Comparison of ENCODE assay signal across 38 mouse cellular contexts in the genomic region with DNA sequence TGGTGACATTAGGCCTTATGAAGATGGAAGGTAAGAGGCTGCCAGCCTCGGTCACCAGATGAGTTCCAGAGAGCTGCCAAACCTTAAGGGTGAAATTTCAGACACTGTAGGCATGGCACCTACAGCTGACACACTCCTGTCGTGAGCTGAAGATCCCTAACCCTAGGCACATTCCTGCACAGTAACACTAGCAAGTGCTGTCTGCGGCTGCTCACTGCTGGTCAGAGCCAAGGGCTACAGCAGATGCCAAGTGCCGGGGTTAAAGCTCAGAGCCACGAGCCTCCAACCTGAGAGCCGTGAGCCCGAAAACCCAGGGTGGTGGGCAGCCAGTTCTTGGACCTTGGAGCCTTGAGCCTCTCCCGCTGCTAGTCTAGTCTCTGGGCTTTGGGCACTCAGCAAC. TPM values are rescaled to one million over a fixed set of nuclear protein-coding genes. Genes with fewer than 3 reads are reported as not detected.
DNase-seq lines count a peak whose midpoint lies in the region; ATAC-seq and TF ChIP-seq lines count a peak whose summit lies in the region.
"Had no signal": no experiment of that assay in that cellular context is flagged by ENCODE, and none has a peak within 500 bp of the region (broad histone marks: within the 10 kb centered on the region; RNA-seq: fewer than 3 reads in every experiment).

No protein-coding gene starts in this region.

- H3K36me3 ChIP-seq in kidney, adult 2 months (ENCODE audit: control insufficient read depth, insufficient read depth, low read length), result no peaks in the 10 kb centered on the region
- H3K36me3 ChIP-seq in liver, embryonic 15.5 days (replicated peaks), result no peaks in the 10 kb centered on the region
- no peaks in the 10 kb centered on the region for H3K36me3 ChIP-seq in liver, postnatal 0 days (replicated peaks; ENCODE audit: insufficient read depth, low read length)
- H3K36me3 ChIP-seq: embryonic facial prominence, embryonic 10.5 days; embryonic facial prominence, embryonic 15.5 days; forebrain, embryonic 12.5 days; hindbrain, embryonic 12.5 days; intestine, embryonic 15.5 days; midbrain, embryonic 15.5 days; neural tube, embryonic 15.5 days; stomach, embryonic 15.5 days had no signal

- peak; percentile 48 to 66 for DNase-seq in gastrocnemius, adult 8-10 months (ENCODE audit: low spot score in 2 of 2)
- no peak for DNase-seq in gastrocnemius, postnatal 36 days
- DNase-seq in kidney, adult 2 months, result peak; percentile 72
- no peak for DNase-seq in kidney, postnatal 4 days
- DNase-seq in liver, result no peak
- DNase-seq in liver, postnatal 0 days, result no peak
- DNase-seq in urinary bladder, postnatal 36 days (ENCODE audit: low spot score in 2 of 2), result no peak
- DNase-seq: adrenal gland, postnatal 10 days; cerebellum, adult 8-10 months; cerebellum, postnatal 25 days; forebrain, postnatal 0 days; heart, postnatal 36 days; lung, adult 2 months; lung, postnatal 10 days; retina, postnatal 1 day; right cerebral cortex, postnatal 14 days; thymus, postnatal 14 days had no signal

- H3K9me3 ChIP-seq in liver, embryonic 15.5 days (replicated peaks), result no peaks in the 10 kb centered on the region
- no peaks in the 10 kb centered on the region for H3K9me3 ChIP-seq in liver, postnatal 0 days (ENCODE audit: low read length)
- H3K9me3 ChIP-seq: embryonic facial prominence, embryonic 10.5 days; embryonic facial prominence, embryonic 15.5 days; forebrain, embryonic 12.5 days; hindbrain, embryonic 12.5 days; intestine, embryonic 15.5 days; midbrain, embryonic 15.5 days; neural tube, embryonic 15.5 days; stomach, embryonic 15.5 days had no signal

- H3K4me1 ChIP-seq in kidney, adult 2 months (ENCODE audit: control insufficient read depth, insufficient read depth, low read length), result 0 out of 2 replicates have a peak, but pooled peaks cover 6% of the 10 kb centered on the region
- peaks cover 40% of the 10 kb centered on the region for H3K4me1 ChIP-seq in liver, embryonic 15.5 days (replicated peaks)
- peaks cover 21% of the 10 kb centered on the region for H3K4me1 ChIP-seq in liver, postnatal 0 days (ENCODE audit: insufficient read depth)

- no peak overlapping the region for H3K4me3 ChIP-seq in kidney, adult 2 months (ENCODE audit: insufficient read depth, low read depth, low read length)
- H3K4me3 ChIP-seq in liver, embryonic 15.5 days (replicated peaks), result no peak overlapping the region
- peak overlapping the region; percentile 26 for H3K4me3 ChIP-seq in liver, postnatal 0 days (ENCODE audit: low read depth, low read length)
- H3K4me3 ChIP-seq: embryonic facial prominence, embryonic 10.5 days; embryonic facial prominence, embryonic 15.5 days; forebrain, embryonic 12.5 days; hindbrain, embryonic 12.5 days; intestine, embryonic 15.5 days; midbrain, embryonic 15.5 days; neural tube, embryonic 15.5 days; stomach, embryonic 15.5 days had no signal

- no peak for TF ChIP-seq CTCF in kidney, adult 2 months (conservative IDR thresholded peaks at IDR 0.05; ENCODE audit: insufficient read depth, insufficient read length, low read depth, low read length)
- TF ChIP-seq CTCF in liver, postnatal 0 days (IDR thresholded peaks at IDR 0.05; ENCODE audit: low read depth), result no peak

- peak overlapping the region; percentile 25; the same call in 1 of the 2 replicates for H3K4me2 ChIP-seq in liver, embryonic 15.5 days
- peak overlapping the region; percentile 63 for H3K4me2 ChIP-seq in liver, postnatal 0 days (ENCODE audit: low read depth, low read length)
- H3K4me2 ChIP-seq: embryonic facial prominence, embryonic 15.5 days; forebrain, embryonic 12.5 days; heart, embryonic 11.5 days; hindbrain, embryonic 12.5 days; intestine, embryonic 15.5 days; midbrain, embryonic 15.5 days; neural tube, embryonic 15.5 days; stomach, embryonic 15.5 days had no signal

- TF ChIP-seq EP300 in liver, postnatal 0 days (IDR thresholded peaks at IDR 0.05; ENCODE audit: low read depth), result no peak

- no peak overlapping the region for H3K27ac ChIP-seq in kidney, adult 2 months (ENCODE audit: insufficient read depth, low read depth, low read length)
- no peak overlapping the region for H3K27ac ChIP-seq in liver, embryonic 15.5 days (replicated peaks)
- H3K27ac ChIP-seq in liver, postnatal 0 days (ENCODE audit: low read depth), result peak overlapping the region; percentile 75
- H3K27ac ChIP-seq: embryonic facial prominence, embryonic 10.5 days; embryonic facial prominence, embryonic 15.5 days; forebrain, embryonic 12.5 days; hindbrain, embryonic 12.5 days; hindbrain, postnatal 0 days; intestine, embryonic 15.5 days; macrophage; midbrain, embryonic 15.5 days; neural tube, embryonic 15.5 days; stomach, embryonic 15.5 days had no signal

- intact Hi-C loops in gastrocnemius, postnatal 36 days (cut with DNase I), result no loop called here

- 61% methylated on average over 8 of the region's 8 CpGs for WGBS in kidney, adult 2 months
- WGBS in liver, embryonic 15.5 days (ENCODE audit: insufficient replicate concordance), result 67% methylated on average over 8 of the region's 8 CpGs
- WGBS in liver, postnatal 0 days (ENCODE audit: insufficient replicate concordance), result 66% methylated on average over 8 of the region's 8 CpGs

- no peaks in the 10 kb centered on the region for H3K27me3 ChIP-seq in kidney, adult 2 months (replicated peaks; ENCODE audit: control insufficient read depth, insufficient read depth, low read length)
- peaks cover 14% of the 10 kb centered on the region for H3K27me3 ChIP-seq in liver, embryonic 15.5 days
- H3K27me3 ChIP-seq in liver, postnatal 0 days (ENCODE audit: insufficient read depth, low read length), result no peaks in the 10 kb centered on the region
- H3K27me3 ChIP-seq: embryonic facial prominence, embryonic 15.5 days; forebrain, embryonic 12.5 days; intestine, embryonic 15.5 days; midbrain, embryonic 15.5 days; neural tube, embryonic 15.5 days; Patski; stomach, embryonic 15.5 days had no signal

- H3K9ac ChIP-seq in liver, embryonic 15.5 days, result no peak overlapping the region
- peak overlapping the region; percentile 51 for H3K9ac ChIP-seq in liver, postnatal 0 days (replicated peaks)
- H3K9ac ChIP-seq: embryonic facial prominence, embryonic 15.5 days; forebrain, embryonic 12.5 days; forebrain, postnatal 0 days; hindbrain, embryonic 12.5 days; intestine, embryonic 15.5 days; midbrain, embryonic 15.5 days; neural tube, embryonic 15.5 days; stomach, embryonic 15.5 days had no signal

- ATAC-seq in liver, embryonic 15.5 days (ENCODE audit: insufficient read depth), result no peak
- ATAC-seq in liver, postnatal 0 days, result no peak
- ATAC-seq: forebrain, postnatal 0 days; hindbrain, postnatal 0 days; intestine, embryonic 15.5 days; midbrain, embryonic 15.5 days; Patski had no signal

- TF ChIP-seq POLR2A in kidney, adult 2 months (IDR thresholded peaks at IDR 0.05; ENCODE audit: low read depth, low read length), result no peak

RNA-seq across cellular contexts. Expression of gene Car5a, which starts 1.0 kb away (rescaled TPM):
- not detected for total RNA-seq in gastrocnemius, adult 8-10 months (2022)
- not detected for total RNA-seq in gastrocnemius, postnatal 36 days (2021)
- polyA plus RNA-seq in kidney, adult 2 months (2012; rRNA removed), result 13.4 and 17.9 TPM in 2 replicates
- polyA plus RNA-seq in liver, embryonic 15.5 days (2015; fragmentation: Nextera tagmentation; extraction: Ambion mirVana), result 3.2 and 4.5 TPM in 2 replicates
- 5.9 and 9.6 TPM in 2 replicates for polyA plus RNA-seq in liver, postnatal 0 days (2015; fragmentation: Nextera tagmentation; extraction: Ambion mirVana)
- total RNA-seq: forebrain, postnatal 0 days; heart, adult 18-20 months; heart, postnatal 36 days; layer of hippocampus, postnatal 10 days; left cerebral cortex, postnatal 25 days; megakaryocyte-erythroid progenitor cell, adult 5-6 weeks; MEL had no signal
- polyA plus RNA-seq: embryonic facial prominence, embryonic 10.5 days; heart, embryonic 11.5 days; heart, embryonic 16.5 days; limb, embryonic 14.5 days; macrophage; Patski; urinary bladder, adult 2 months had no signal

RNA-seq across cellular contexts. Expression of gene Banp, which starts 5.8 kb away (rescaled TPM):
- 10 to 100 TPM in 1 of 4 experiments, 1 to 10 TPM in 3; 5.4 to 16.0 (median 6.3) TPM for total RNA-seq in gastrocnemius, adult 8-10 months (2022)
- total RNA-seq in gastrocnemius, postnatal 36 days (2021), result 10 to 100 TPM in 1 of 2 experiments, 1 to 10 TPM in 1; 6.6 to 17.8 TPM
- polyA plus RNA-seq in kidney, adult 2 months (2012; rRNA removed), result 35.7 and 44.9 TPM in 2 replicates
- polyA plus RNA-seq in liver, embryonic 15.5 days (2015; fragmentation: Nextera tagmentation; extraction: Ambion mirVana), result 15.2 and 20.6 TPM in 2 replicates
- 7.6 and 7.9 TPM in 2 replicates for polyA plus RNA-seq in liver, postnatal 0 days (2015; fragmentation: Nextera tagmentation; extraction: Ambion mirVana)

RNA-seq across cellular contexts. Expression of gene Slc7a5, which starts 36.2 kb away (rescaled TPM):
- total RNA-seq in gastrocnemius, adult 8-10 months (2022), result 1 to 10 TPM in 3 of 4 experiments, under 1 TPM in 1; 0.77 to 1.4 (median 1.2) TPM
- 1 to 10 TPM; 1.9 to 2.1 TPM for total RNA-seq in gastrocnemius, postnatal 36 days (2021)
- polyA plus RNA-seq in kidney, adult 2 months (2012; rRNA removed), result 4.3 and 4.6 TPM in 2 replicates
- 38.2 and 42.4 TPM in 2 replicates for polyA plus RNA-seq in liver, embryonic 15.5 days (2015; fragmentation: Nextera tagmentation; extraction: Ambion mirVana)
- 10.5 and 10.8 TPM in 2 replicates for polyA plus RNA-seq in liver, postnatal 0 days (2015; fragmentation: Nextera tagmentation; extraction: Ambion mirVana)

Comparison
In these comparisons a context has a peak if more than half of its experiments do, and no peak if none do; other contexts are left out.
1. DNase-seq: peak in gastrocnemius, adult 8-10 months (2 of 2) and kidney, adult 2 months (single experiment); none in gastrocnemius, postnatal 36 days (0 of 2), kidney, postnatal 4 days (0 of 2), liver (single experiment), liver, postnatal 0 days (single experiment) and urinary bladder, postnatal 36 days (0 of 2).